8 mouse cellular contexts compared by ENCODE assay signal in genomic region chr3:133092274-133092853, GRCm38 (mm10). TPM values are rescaled to one million over a fixed set of nuclear protein-coding genes. Genes with fewer than 3 reads are reported as not detected.
DNase-seq lines count a peak whose midpoint lies in the region; ATAC-seq lines count a peak whose summit lies in the region.

No protein-coding gene starts in this region.

- H3K27me3 ChIP-seq in heart, embryonic 14.5 days (ENCODE audit: control insufficient read depth, insufficient read depth, low read length) = no peaks in the 10 kb centered on the region
- no peaks in the 10 kb centered on the region for H3K27me3 ChIP-seq in hindbrain, embryonic 15.5 days
- H3K27me3 ChIP-seq in midbrain, embryonic 11.5 days (ENCODE audit: control insufficient read depth, insufficient read depth, low read length) = no peaks in the 10 kb centered on the region

- H3K4me2 ChIP-seq in heart, embryonic 14.5 days (ENCODE audit: low read length) = peak overlapping the region; percentile 68
- peak overlapping the region; percentile 76 for H3K4me2 ChIP-seq in hindbrain, embryonic 15.5 days
- H3K4me2 ChIP-seq in midbrain, embryonic 11.5 days = peak overlapping the region; percentile 75

- ATAC-seq in heart, embryonic 14.5 days (ENCODE audit: insufficient number of reproducible peaks, insufficient read depth, low FRiP score, low read depth) = no peak
- ATAC-seq in hindbrain, embryonic 15.5 days (ENCODE audit: low FRiP score, low read depth) = no peak
- no peak for ATAC-seq in midbrain, embryonic 11.5 days (ENCODE audit: low FRiP score)

- DNase-seq in heart, postnatal 36 days = no peak
- DNase-seq in midbrain, embryonic 11.5 days (ENCODE audit: low spot score, missing footprints) = no peak
- no peak for DNase-seq in spleen, postnatal 14 days (ENCODE audit: low spot score in 2 of 2)
- no peak for DNase-seq in right cerebral cortex, postnatal 14 days
- no peak for DNase-seq in right cerebral cortex, postnatal 4 days

- peak overlapping the region; percentile 90 to 99 for H3K4me3 ChIP-seq in heart, embryonic 14.5 days (ENCODE audit: control insufficient read depth in 1 of 2, insufficient read depth in 1 of 2, low read depth in 1 of 2, low read length in 2 of 2)
- H3K4me3 ChIP-seq in brown adipose tissue, adult 24 weeks (ENCODE audit: insufficient read depth, low read depth, low read length) = peak overlapping the region; percentile 88
- peak overlapping the region; percentile 97 for H3K4me3 ChIP-seq in hindbrain, embryonic 15.5 days
- peak overlapping the region; percentile 88 for H3K4me3 ChIP-seq in midbrain, embryonic 11.5 days (ENCODE audit: low read depth, low read length)

- intact Hi-C loops in heart, postnatal 36 days (cut with DNase I) = loop anchor here (5.0 to 10.0 kb wide), 2 partner anchors 345 to 408 kb away; partner anchors contain the start of genes Aimp1 and Tbck

- peaks cover 0 to 14% of the 10 kb centered on the region in 2 experiments; a peak in 2 of 4 replicates for H3K4me1 ChIP-seq in heart, embryonic 14.5 days (ENCODE audit: control insufficient read depth in 2 of 2, insufficient read depth in 2 of 2, low read length in 2 of 2)
- H3K4me1 ChIP-seq in brown adipose tissue, adult 24 weeks (ENCODE audit: control insufficient read depth, insufficient read depth, insufficient read length, low read length) = peaks cover 2% of the 10 kb centered on the region; the same call in 1 of the 2 replicates
- peaks cover 26% of the 10 kb centered on the region for H3K4me1 ChIP-seq in hindbrain, embryonic 15.5 days (replicated peaks)
- H3K4me1 ChIP-seq in midbrain, embryonic 11.5 days (ENCODE audit: control insufficient read depth, insufficient read depth, low read length) = peaks cover 10% of the 10 kb centered on the region

- under 1% methylated on average over 7 of the region's 7 CpGs for WGBS in heart, embryonic 14.5 days
- under 1% methylated on average over 7 of the region's 7 CpGs for WGBS in hindbrain, embryonic 15.5 days
- under 1% methylated on average over 7 of the region's 7 CpGs for WGBS in midbrain, embryonic 11.5 days

- peaks cover 9% of the 10 kb centered on the region for H3K36me3 ChIP-seq in heart, embryonic 14.5 days (ENCODE audit: control insufficient read depth, insufficient read depth, low read length)
- H3K36me3 ChIP-seq in hindbrain, embryonic 15.5 days = peaks cover 4% of the 10 kb centered on the region; the same call in 1 of the 2 replicates
- H3K36me3 ChIP-seq in midbrain, embryonic 11.5 days (ENCODE audit: control insufficient read depth, insufficient read depth, low read length) = no peaks in the 10 kb centered on the region

- H3K27ac ChIP-seq in heart, embryonic 14.5 days (replicated peaks in 1 of 2; ENCODE audit: control insufficient read depth in 1 of 2, insufficient read depth in 1 of 2, low read depth in 2 of 2, low read length in 2 of 2) = peak overlapping the region; percentile 90 to 97
- peak overlapping the region; percentile 83 for H3K27ac ChIP-seq in brown adipose tissue, adult 24 weeks (replicated peaks; ENCODE audit: low read depth, low read length)
- H3K27ac ChIP-seq in hindbrain, embryonic 15.5 days (replicated peaks) = peak overlapping the region; percentile 97
- peak overlapping the region; percentile 98 for H3K27ac ChIP-seq in midbrain, embryonic 11.5 days (ENCODE audit: low read depth, low read length)

- no peaks in the 10 kb centered on the region for H3K9me3 ChIP-seq in heart, embryonic 14.5 days (ENCODE audit: control insufficient read depth, low read length)
- no peaks in the 10 kb centered on the region for H3K9me3 ChIP-seq in hindbrain, embryonic 15.5 days
- no peaks in the 10 kb centered on the region for H3K9me3 ChIP-seq in midbrain, embryonic 11.5 days (ENCODE audit: control insufficient read depth, low read length)

- H3K9ac ChIP-seq in heart, embryonic 14.5 days (ENCODE audit: low read length) = peak overlapping the region; percentile 96
- H3K9ac ChIP-seq in hindbrain, embryonic 15.5 days = peak overlapping the region; percentile 94
- peak overlapping the region; percentile 98 for H3K9ac ChIP-seq in midbrain, embryonic 11.5 days (ENCODE audit: low read length)

RNA-seq across cellular contexts. Expression of gene Gstcd, which starts 0.5 kb away (rescaled TPM):
- polyA plus RNA-seq in heart, embryonic 14.5 days (2014; fragmentation: Nextera tagmentation; extraction: Ambion mirVana) = 4.1 and 4.9 TPM in 2 replicates
- 1 to 10 TPM; 1.9 to 2.6 TPM for total RNA-seq in heart, postnatal 36 days (2021)
- polyA plus RNA-seq in brown adipose tissue, adult 24 weeks (2012; ENCODE audit: insufficient read depth, insufficient read length, missing spikeins) = 2.7 and 2.8 TPM in 2 replicates
- polyA plus RNA-seq in hindbrain, embryonic 15.5 days (2015; fragmentation: Nextera tagmentation; extraction: Ambion mirVana) = 3.0 and 3.7 TPM in 2 replicates
- polyA plus RNA-seq in midbrain, embryonic 11.5 days (2014; fragmentation: Nextera tagmentation; extraction: Ambion mirVana) = 9.5 and 11.7 TPM in 2 replicates

RNA-seq across cellular contexts. Expression of gene Ints12, which starts 0.7 kb away (rescaled TPM):
- 10.6 and 11.9 TPM in 2 replicates for polyA plus RNA-seq in heart, embryonic 14.5 days (2014; fragmentation: Nextera tagmentation; extraction: Ambion mirVana)
- 1 to 10 TPM; 7.6 to 8.4 TPM for total RNA-seq in heart, postnatal 36 days (2021)
- polyA plus RNA-seq in brown adipose tissue, adult 24 weeks (2012; ENCODE audit: insufficient read depth, insufficient read length, missing spikeins) = 5.9 and 6.3 TPM in 2 replicates
- 15.7 and 16.3 TPM in 2 replicates for polyA plus RNA-seq in hindbrain, embryonic 15.5 days (2015; fragmentation: Nextera tagmentation; extraction: Ambion mirVana)
- 28.4 and 30.1 TPM in 2 replicates for polyA plus RNA-seq in midbrain, embryonic 11.5 days (2014; fragmentation: Nextera tagmentation; extraction: Ambion mirVana)
